Mouse (Mus musculus) MN1 (cell line): Measurements from ENCODE around the gene Card11.

ENCODE experiments used
- DNase-seq: peaks from one replicate; pipeline ENCODE4 v3.0.0-alpha.2; 2016; ENCODE audit warnings: low spot score

The Card11 gene

GRCm38 (mm10) chr5:141000349-141000748 lies at the start of gene Card11:
TSS of gene Card11 (minus strand) at chr5:141000582.
- no peak for DNase-seq

GRCm38 (mm10) chr5:141047651-141048218 lies 47.4 kb upstream of the Card11 start:
- no peak for DNase-seq

DNA sequence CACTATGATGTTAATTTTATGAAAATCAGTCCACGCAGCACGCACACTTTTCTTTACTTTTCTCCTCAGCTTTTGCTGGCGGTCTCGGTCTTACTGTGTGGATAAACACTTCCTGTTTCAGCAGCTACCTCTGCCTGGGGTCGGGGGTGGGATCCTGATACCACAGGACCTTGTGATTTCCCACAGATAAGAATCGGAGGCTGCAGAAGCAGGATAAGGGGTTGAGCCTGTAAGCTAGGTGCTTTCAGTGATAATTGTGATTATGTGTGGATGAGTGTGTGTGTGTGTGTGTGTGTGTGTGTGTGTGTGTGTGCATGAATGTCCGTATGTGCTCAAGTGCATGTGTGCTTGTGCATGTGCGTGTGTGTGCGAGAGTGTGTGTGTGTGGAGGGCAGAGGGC lies 44.6 kb upstream of the Card11 start:
- DNase-seq, result no peak

- no peak for DNase-seq
These were observed 43.5 kb upstream of the Card11 start for GRCm38 (mm10) chr5:141043654-141044447.

- no peak for DNase-seq
These were observed 42.0 kb upstream of the Card11 start for GRCm38 (mm10) chr5:141042406-141042805.

- DNase-seq, result no peak
These were observed 40.5 kb upstream of the Card11 start for GRCm38 (mm10) chr5:141040846-141041245.

- no peak for DNase-seq
These were observed 38.0 kb upstream of the Card11 start for GRCm38 (mm10) chr5:141038342-141038741.

DNA sequence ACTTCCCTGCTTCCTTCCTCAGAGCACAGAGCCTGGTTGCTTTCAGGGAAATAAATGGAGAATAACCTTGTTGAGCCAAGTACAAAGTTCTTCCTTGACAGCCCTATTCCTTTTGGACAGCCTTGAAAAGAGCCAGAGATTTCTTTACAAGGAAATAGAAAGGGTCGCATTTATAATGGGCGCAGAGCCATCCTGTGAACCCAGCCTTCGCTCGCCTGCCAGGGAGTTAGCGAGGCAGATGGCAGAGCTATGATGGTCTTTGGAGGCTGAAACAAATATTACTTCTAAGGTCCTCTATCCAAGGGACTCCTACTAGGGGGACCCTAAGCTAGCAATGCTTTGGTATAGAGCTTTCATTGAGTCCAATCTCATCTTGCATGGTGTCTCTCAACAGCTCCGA lies 35.0 kb upstream of the Card11 start:
- DNase-seq, result no peak

GRCm38 (mm10) chr5:141034301-141034700 lies 33.9 kb upstream of the Card11 start:
- no peak for DNase-seq

DNA sequence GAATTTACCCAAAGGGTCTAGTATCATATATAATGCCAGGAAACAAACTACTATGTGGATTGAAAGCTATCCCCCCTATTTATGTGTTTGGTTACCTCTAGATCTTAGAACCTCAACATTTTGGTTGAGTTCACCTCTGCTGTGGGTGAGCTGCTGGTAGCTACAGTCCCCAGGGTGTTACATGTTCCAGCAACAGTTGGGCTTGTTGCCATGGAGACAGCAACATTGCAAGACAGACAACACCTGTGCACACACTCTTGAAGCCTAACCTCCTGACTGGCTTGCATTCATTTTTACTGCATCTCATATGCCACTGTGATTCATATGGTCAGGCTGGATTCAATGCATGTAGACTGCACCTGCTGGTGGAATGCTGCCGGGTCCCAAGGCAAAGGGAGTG lies 32.6 kb upstream of the Card11 start:
- DNase-seq, result no peak

GRCm38 (mm10) chr5:141029364-141029763 lies 29.0 kb upstream of the Card11 start:
- DNase-seq, result no peak

DNA sequence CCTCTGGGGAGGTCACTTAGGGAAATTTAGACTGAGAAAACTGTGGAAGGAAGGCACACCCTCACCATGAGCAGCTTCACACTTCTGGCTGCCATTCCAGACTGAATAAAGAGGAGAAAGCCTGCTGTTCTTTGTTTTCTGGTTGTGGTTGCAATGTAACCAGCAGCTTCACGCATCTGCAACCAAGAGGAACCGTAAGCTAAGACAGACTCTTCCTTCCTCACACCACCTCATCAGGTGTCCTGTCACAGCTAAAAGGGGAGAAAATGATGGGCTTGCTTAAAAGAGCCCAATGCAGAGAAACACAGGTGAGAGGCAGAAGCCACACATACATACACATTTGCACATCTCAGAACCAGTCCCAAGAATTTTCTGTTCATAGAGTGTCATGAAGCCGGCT lies 25.3 kb upstream of the Card11 start:
- DNase-seq, result no peak

DNA sequence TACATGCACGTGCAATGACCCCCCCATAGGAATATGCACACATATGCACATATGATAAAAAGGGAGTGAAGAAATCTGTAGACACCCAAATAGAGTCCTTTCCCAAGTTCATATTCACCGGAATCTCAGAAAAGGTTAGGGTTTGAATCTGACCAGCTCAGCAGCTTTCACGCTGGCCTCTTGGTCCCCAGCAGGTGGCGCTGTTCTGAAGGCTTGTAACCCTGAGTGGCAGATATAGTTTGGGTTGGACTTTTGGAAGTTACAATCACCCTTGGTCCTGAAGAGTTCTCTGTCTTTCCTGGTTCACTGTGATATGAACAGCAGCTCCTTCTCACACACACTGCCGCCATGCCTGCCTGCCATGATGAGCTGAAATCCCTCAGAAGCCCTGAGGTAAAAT lies 24.1 kb upstream of the Card11 start:
- no peak for DNase-seq

- DNase-seq, result no peak
These were observed 17.7 kb upstream of the Card11 start for GRCm38 (mm10) chr5:141017927-141018700.

DNA sequence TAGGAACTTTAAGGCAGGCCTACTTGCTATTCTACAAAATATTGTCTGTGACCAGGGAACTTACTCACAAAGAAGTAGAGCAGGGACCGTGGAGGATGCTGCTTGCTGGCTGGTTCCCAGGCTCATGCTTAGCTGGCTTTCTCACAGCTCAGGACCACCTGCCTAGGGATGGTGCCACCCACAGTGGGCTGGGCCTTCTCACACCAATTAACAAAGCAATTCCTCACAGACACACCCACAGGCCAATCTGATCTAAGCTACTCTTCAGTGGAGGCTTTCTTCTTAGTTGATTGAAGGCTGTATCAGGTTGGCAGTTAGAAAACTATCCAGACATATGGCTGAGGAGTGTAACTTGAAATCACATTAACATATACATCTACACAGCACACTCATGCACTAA lies 15.7 kb upstream of the Card11 start:
- DNase-seq, result no peak

GRCm38 (mm10) chr5:141014216-141014615 lies 13.8 kb upstream of the Card11 start:
- no peak for DNase-seq

DNA sequence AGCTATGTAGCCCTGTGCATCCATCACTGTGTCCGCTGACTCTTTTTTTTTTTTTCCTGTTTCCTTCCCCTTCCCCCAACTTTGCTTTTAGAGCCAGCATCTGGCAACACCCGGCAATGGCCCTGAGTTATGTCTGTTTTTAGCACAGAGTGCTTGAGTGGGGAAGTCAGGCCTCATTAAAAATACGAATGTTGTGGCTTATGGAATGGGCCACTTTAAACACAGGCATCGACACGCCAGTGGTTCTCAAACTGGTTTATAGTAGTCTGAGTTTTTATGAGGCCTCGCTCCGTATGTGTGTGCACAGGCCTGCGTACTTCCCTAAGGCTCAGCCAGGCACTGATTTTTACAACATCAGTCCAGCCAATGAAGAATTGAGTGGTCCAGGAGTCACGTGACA lies 13.1 kb upstream of the Card11 start:
- DNase-seq, result no peak

GRCm38 (mm10) chr5:141005491-141005890 lies 5.1 kb upstream of the Card11 start:
- DNase-seq, result no peak

DNA sequence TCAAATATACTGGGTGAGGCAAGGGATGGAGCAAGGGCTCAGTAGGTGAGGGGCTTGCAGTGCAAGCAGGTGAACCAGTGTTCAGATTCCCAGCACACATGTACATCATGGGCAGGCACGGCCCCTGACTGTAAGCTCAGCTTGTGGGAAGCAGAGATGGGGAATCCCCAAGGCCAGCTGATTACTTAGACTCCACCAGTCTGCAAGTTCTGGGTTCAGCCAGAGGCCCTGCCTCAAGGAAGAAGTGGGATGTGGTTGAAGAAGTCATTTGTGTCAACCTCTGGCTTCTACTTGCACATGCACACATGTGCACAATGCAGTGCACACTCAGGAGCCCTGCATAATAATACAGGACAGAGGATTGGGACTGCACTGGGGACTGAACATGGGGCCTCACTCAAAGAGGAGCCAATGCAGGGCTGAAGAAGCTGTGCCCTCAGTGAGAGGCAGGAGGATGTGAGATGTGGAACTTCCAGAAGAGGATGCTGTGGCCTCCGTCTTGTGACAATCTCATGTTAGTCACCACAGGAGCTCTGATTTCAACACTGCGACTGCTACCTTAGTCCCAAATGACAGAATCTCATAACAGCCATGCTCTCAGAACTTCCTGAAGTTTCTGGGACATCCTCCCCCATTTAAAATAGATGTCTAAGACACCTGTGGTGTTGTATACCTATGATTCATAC lies 3.8 kb upstream of the Card11 start:
- DNase-seq, result no peak

- no peak for DNase-seq
These were observed 1.2 kb downstream of the Card11 start for GRCm38 (mm10) chr5:140999178-140999672.

GRCm38 (mm10) chr5:140997767-140998166 lies 2.6 kb downstream of the Card11 start:
- DNase-seq, result no peak
